Mouse (Mus musculus) Muller cell, postnatal 12 days (primary cell): Measurements from ENCODE around the gene Senp3.
"Not testable (repeated sequence)": the region's sequence is repeated elsewhere in the genome, so short reads cannot be mapped to it uniquely, and the experiment has no call there.

ENCODE experiments used
- DNase-seq: peaks from one replicate; pipeline ENCODE4 v3.0.0-alpha.2; 2015; ENCODE audit errors: inconsistent ontology term

Gene Senp3

DNA sequence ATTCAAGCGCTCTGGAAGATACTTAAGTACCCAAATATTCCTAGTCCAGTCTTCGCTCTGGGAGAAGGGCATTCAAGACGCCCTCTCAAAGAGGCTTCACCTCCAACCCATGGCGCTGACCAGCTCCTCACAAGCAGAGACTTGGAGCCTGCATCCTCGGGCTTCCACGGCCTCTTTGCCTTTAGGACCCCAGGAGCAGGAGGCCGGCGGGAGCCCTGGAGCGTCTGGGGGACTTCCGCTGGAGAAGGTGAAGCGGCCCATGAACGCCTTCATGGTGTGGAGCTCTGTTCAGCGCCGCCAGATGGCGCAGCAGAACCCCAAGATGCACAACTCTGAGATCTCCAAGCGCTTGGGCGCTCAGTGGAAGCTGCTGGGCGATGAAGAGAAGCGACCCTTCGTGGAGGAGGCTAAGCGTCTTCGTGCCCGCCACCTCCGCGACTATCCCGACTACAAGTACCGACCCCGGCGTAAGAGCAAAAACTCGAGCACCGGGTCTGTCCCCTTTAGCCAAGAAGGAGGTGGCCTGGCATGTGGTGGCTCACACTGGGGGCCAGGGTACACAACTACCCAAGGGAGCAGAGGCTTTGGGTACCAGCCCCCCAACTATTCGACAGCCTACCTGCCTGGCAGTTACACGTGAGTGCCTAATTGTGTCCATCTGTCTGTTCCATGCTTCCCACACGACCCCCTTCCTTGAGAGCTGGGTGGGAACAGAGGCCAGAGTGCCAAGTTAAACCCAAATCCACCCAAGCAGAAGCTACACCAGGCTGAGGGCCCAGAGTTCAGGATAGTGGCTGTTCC lies 26.4 kb downstream of the Senp3 start, which contains the start of gene Sox15:
TSS of gene Sox15 (plus strand) at position 51 of the 801 bp plus-strand sequence.
- peak; percentile 60 for DNase-seq

DNA sequence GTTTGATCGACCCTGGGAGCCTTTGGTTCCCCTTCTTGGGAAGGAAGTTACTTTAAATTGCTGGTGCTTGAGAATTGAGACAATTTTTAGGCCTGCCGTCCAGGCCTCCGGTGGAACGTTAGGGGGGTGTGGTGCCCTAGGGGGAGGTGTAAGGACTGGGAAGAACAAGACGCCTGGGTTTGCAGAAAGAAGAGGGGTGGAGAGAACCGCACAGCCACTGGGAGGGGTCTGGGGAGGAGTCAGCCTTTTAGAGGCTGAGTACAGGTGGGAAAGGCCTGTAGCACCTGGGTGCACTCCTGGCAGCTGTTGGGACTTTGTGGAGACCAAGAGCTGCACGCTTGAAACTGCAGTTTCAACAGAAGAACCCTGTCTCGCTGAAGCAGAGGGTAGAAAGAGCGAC lies 27.1 kb downstream of the Senp3 start:
- DNase-seq, result no peak

DNA sequence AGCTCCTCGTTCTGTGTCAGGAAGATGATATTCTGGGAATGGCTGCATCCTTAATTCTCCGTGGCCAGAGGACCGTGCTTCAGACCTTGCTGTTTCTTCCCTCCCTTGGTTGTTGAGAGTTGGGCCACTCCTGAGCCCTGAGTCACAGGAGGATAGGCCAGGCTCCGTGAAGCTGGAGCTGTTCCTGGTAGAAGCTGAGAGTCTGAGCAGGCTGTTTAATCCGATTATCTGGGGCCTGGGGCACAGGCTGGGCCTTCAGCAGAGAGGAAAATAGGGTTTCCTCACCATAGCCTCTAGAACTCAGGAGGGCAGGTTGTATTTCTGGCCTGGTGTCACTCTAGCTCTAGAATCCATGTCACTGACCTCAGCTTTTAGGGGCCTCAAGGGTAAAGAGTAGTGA lies 28.5 kb downstream of the Senp3 start:
- no peak for DNase-seq

DNA sequence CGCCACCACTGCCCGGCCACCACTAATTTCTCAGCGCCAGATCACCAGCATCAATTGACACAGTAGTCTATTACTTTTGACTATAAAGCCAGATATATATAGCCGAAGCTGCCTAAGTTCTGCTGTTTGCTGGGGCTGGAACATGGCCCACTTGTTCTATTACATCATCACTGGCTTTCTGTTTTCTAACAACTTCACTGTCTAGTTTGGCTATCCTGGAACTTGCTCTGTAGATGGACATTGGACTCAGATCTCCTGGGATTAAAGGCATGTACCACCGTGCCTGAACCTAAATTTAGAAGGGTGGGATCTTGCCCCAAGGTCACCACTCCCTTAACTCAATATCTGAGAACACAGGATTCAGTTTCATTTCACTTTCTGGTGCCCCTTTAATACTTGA lies 36.0 kb downstream of the Senp3 start:
- DNase-seq, result no peak

DNA sequence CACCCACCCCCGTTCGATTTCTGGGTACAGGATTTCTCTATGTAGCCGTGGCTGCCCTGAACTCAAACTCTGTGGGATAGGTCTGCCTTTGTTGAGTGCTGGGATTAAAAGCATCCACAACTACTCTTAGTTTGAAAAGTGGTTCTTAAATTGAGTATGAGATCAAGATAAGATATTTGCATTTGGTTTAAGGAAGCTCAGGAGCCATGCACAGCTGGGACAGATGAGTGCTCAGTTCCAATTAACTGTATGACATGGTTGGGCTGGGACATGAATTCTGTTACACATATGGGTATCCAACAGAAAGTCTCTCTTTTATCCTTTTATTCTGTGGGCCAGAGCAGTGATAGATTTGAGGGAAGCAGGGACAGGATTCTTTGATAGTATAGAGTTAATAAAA lies 46.4 kb downstream of the Senp3 start:
- no peak for DNase-seq

DNA sequence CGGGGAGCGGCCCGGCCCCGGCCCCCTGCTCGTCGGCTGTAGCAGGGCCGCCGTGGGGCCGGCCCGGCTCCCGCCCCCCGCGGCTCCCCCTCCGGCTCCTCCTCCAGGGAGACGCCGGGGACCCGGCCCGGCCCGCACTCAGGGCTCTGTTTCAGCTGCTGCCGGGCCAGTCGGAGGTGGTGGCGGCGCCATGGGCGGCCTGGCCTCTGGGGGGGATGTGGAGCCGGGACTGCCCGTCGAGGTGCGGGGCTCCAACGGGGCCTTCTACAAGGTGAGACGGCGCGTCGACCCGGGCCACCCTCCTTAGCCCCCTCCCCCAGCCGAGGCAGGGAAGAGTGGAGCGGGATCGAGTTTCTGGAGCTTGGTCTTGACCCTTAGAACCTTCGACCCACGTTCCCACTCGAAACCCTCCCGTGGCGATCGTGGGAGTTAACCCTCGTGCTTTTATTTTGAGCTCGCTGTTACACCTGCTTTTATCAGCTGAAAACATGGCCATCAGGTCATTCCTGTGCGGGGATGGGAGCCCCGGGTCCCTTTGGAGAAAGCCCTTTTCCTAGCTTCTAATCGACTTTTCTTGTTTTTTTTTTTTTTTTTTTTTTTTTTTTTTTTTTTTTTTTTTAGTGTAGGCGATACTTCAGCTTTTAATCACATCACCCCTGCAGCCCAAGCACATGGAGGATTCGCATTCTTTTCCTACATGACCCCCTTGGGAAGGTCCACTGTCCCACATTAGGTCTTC lies 48.6 kb downstream of the Senp3 start:
- no peak for DNase-seq

DNA sequence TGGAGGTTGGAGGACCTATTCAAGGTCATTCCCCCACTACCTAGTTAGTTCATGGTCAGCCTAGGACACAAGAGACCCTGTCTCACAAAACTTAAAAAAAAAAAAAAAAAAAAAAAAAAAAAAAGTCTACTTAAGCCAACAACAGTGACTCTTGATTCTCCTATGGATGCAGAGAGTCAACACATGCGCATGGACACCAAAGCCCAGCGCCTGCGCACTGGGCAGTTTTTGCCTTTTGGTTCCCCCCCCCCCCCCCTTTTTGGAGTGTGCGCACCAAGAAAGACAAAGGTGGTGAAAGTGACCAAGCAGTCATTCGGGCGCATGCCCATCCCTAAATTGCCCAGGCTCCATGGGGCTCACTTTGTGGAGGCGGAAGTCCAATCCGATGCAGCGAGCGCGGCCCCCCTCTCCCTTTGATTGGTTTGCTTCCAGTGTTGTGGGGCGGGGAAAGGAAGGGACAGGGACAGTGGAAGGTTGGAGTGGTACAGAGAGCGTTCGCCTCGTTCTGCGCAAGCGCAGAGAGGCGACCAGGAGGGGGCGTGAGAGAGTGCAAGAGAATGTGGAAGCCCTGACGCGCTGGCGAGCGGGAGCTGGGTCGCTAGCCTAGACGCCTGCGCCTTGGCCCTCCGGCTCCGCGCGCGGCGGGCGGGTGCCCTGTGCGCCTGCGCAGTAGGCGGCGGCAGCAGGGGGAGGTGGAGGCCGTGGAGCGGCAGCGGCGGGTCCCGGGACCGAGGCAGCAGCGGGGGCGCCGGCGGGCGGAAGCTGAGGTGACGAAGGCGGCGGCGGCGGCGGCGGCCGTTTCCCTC lies 49.4 kb downstream of the Senp3 start, which contains the start of gene Fxr2:
TSS of gene Fxr2 (plus strand) at position 707 of the 806 bp plus-strand sequence.
- peak; percentile 100 for DNase-seq

DNA sequence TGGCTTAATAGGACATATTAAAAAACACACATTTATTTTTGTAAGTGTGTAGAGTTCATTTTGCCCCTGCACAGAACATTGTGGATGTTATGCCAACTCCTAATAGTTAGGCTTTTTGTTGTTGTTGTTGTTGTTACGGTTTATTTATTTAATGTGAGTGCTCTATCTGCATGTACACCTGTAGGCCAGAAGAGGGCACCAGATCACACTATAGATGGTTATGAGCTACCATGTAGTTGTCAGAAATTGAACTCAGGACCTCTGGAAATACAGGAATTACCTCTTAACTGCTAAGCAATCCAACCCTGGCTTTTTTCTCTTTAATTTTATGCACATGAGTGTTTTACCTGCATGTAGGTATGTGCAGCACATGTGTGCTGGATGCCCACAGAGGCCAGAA lies 52.1 kb downstream of the Senp3 start:
- DNase-seq, result no peak

DNA sequence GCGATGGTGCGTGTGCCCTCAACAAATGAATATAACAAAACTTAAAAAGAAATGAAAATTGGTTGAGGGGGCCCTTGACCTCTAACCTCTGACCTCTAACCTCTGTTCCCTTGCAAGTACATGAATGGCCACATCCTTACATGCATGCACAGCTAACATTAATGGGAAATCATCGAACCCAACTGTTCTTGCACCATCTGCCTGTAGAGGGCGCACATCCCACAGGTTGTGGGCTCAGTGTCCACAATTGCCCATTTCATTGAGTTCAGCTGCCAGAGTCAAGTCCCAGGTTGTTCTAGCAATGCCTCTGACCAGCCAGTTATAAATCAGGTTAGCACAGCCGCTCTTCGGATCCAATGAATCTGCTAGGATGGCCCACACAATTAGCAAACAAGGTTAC lies 53.6 kb downstream of the Senp3 start:
- peak; percentile 70 for DNase-seq

DNA sequence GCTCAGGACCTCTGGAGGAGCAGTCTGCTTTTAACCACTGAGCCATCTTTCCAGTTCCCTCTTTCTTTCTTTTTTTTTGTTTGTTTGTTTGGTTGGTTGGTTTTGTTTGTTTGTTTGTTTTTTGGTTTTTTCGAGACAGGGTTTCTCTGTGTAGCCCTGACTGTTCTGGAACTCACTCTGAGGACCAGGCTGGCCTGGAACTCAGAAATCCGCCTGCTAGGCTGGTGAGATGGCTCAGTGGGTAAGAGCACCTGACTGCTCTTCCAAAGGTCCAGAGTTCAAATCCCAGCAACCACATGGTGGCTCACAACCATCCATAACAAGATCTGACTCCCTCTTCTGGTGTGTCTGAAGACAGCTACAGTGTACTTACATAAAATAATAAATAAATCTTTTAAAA lies 57.5 kb downstream of the Senp3 start:
- not testable (repeated sequence) for DNase-seq
